Mouse (Mus musculus) right cerebral cortex, postnatal 36 days (tissue): ENCODE data around the gene Olfr776.
"Not testable (repeated sequence)": the region's sequence is repeated elsewhere in the genome, so short reads cannot be mapped to it uniquely, and the experiment has no call there.

Experiments
- DNase-seq, 2 experiments: peaks; one replicate each; pipeline ENCODE4 v3.0.0; 2022; ENCODE audit warnings: low spot score in 2 of 2, mixed read lengths in 1 of 2

The Olfr776 gene

DNA sequence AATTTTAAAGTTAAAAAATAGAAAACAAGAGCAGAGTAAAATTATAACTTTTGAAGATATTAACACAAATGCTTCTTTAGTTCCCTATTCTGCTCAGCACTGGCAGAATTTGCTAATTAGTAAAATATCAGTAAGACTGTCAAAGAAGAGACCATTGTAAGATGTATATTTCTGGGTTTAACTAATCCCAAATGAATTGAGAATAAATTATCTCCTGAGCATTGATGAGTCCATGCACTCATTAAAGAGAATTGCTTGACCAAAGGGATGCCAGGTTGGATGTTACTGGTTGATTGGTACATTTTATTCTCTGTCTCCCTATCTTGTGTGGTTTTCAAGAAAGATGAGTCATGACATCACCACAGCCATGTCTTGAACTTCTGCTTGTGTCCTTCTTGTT is at the start of gene Olfr776:
Gene Olfr776 (plus strand): TSS at position 301 of the 400 bp plus-strand sequence.
- no peak for DNase-seq

DNA sequence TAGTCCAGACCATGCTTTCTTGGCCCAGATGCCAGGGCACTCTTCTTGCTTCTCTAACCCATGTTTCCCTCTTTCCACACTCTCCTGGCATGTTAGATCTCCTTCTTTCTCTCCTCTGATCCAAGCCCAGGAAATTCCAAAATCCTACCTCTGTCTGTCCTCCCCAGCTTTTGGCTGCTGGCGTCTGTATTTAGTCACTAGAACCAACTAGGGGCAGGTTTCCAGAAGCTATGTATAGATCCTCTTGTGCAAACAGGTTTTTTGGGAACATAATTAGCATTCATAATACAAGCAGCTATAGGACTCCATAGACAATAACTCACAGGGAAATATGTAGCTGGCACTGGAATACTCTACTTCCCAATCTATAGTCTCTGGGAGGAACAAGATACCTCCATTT is 28.2 kb upstream of the Olfr776 start:
- no peak for DNase-seq

DNA sequence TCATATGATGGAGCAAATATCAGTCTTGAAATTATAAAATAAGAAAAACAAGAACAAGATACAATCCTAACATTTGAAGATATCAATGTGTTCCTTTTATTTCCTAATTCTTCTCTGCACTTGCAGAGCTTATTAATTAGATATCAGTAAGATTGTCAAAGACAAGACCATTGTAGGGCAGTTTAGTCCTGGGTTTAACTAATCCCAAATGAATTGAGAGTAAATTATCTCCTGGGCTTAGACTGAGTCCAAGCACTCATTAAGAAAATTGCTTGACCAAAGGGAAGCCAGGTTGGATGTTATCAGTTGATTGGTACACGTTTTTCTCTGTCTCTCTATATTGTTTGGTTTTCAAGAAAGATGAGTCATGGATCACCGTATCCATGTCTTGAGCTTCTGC is 23.0 kb upstream of the Olfr776 start, which contains the start of gene Olfr774:
Gene Olfr774 (plus strand): TSS at position 301 of the 400 bp plus-strand sequence.
- DNase-seq = no peak

DNA sequence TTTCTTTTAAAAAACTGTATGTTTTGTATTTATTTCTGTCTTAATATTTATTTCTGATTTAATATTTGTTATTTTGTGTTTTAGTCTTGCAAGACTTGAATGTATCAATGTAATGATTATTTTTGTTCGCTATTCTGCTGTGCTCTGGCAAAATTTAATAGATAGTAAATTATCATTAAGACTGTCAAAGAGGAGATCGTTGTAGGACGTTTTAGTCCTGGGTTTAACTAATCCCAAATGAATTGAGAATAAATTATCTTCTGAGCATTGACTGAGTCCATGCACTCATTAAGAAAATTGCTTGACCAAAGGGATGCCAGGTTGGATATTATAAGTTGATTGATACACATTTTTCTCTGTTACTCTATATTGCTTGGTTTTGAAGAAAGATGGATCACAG is 10.8 kb upstream of the Olfr776 start, which contains the start of gene Olfr775:
Gene Olfr775 (plus strand): TSS at position 301 of the 400 bp plus-strand sequence.
- DNase-seq = no peak

DNA sequence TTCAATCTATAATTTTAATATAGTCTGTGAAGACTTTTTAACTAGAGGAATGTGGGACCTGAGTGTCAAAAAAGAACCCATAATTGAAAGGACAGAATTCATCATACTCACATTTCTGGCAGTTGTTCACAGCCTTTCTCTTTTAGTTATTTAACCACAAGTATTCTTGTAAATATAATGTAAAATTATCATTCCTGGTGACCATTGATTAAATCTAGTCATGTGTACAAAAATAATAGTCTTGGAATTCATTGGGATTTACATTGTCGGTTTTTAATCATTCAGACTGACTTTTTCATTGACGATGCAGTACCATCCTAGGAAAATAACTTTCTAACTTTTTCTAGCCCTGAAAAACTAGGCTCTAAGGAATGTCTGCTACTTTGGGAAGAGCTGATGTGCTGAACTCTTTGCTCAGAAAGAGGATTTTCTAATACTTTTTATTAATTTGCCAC is 12.2 kb downstream of the Olfr776 start, which contains the start of gene Olfr777:
Gene Olfr777 (minus strand): TSS at position 405 of the 455 bp plus-strand sequence.
- DNase-seq = no peak

DNA sequence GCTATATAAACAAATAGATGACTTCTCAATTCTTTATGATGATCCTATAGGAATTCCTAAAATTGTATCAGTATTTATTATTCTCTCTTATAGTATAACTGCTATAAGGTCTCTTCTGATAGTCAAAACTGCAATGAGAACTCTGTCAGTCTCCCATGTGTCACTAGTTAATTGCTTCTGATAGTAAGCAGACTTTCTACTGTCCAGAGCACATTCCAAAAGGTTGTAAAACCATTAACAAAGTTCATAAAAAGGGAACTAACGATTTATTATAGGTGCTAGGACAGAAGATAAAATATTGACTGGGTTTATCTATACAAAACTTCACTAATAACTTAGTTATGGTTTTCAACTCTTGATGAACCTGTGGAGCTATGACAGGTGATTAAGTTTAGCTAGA is 54.0 kb downstream of the Olfr776 start:
- DNase-seq = not testable (repeated sequence)

DNA sequence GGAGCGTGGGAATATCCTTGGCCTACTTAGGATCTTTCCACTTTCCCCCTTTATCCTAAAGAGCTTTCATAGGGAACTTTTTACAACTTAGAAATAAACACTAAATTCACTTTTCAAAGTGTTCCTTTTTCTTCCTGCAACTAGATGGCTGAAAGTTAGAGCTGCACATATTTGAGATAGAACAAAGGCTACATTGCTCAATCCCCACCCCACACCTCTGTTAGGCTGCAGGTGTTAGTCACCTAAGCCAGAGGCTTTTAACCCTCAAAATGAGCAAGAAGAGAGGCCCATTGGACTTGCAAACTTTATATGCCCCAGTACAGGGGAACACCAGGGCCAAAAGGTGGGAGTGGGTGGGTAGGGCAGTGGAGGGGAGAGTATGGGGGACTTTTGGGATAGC is 54.6 kb downstream of the Olfr776 start:
- DNase-seq = not testable (repeated sequence)
